Mouse (Mus musculus) heart, adult 2 months (tissue): ENCODE data around the gene Nsd2. TPM values are rescaled to one million over a fixed set of nuclear protein-coding genes. Genes with fewer than 3 reads are reported as not detected.
"Not testable (repeated sequence)": the region's sequence is repeated elsewhere in the genome, so short reads cannot be mapped to it uniquely, and the experiment has no call there.

Source experiments
- DNase-seq, 2 experiments: peaks; one replicate each; pipeline ENCODE4 v3.0.0; 2021
- H3K27ac ChIP-seq: fragments of 200-600 bp; 2 replicates; pipeline ENCODE4 v1.8.1; 2022
- H3K27me3 ChIP-seq: fragments of 200-500 bp; 2 replicates; pipeline ENCODE4 v1.6.1; 2012; ENCODE audit warnings: mild to moderate bottlenecking, low read length, inconsistent platforms, mixed read lengths; ENCODE audit not compliant: control insufficient read depth, insufficient read depth
- H3K36me3 ChIP-seq: fragments of 200-500 bp; 2 replicates; pipeline ENCODE4 v1.6.1; 2012; ENCODE audit warnings: low read length, inconsistent platforms; ENCODE audit not compliant: control insufficient read depth, insufficient read depth
- H3K4me1 ChIP-seq: fragments of 200-500 bp; 2 replicates; pipeline ENCODE4 v1.6.1; 2011; ENCODE audit warnings: low read length; ENCODE audit not compliant: control insufficient read depth, insufficient read depth
- H3K4me3 ChIP-seq: fragments of 200-600 bp; 2 replicates; pipeline ENCODE4 v1.8.1; 2022
- H3K79me2 ChIP-seq: fragments of 200-500 bp; replicated peaks from 2 replicates; pipeline ENCODE4 v1.6.1; 2012; ENCODE audit warnings: mild to moderate bottlenecking, inconsistent platforms, low read length, moderate library complexity, mixed read lengths; ENCODE audit not compliant: control insufficient read depth, insufficient read depth
- H3K9ac ChIP-seq: fragments of 200-500 bp; 2 replicates; pipeline ENCODE4 v1.6.1; 2012; ENCODE audit warnings: low read depth, mild to moderate bottlenecking, control low read depth, inconsistent platforms, low read length, mixed read lengths
- CTCF ChIP-seq: fragments of 200-600 bp; IDR thresholded peaks from 2 replicates; pipeline ENCODE4 v1.8.1; 2022; ENCODE audit warnings: antibody characterized with exemption, mild to moderate bottlenecking, moderate library complexity
- EP300 ChIP-seq: fragments of 200-500 bp; IDR thresholded peaks from 2 replicates; pipeline ENCODE4 v1.6.1; 2011; ENCODE audit warnings: low read depth, low read length, control low read depth; ENCODE audit not compliant: insufficient read depth
- POLR2A ChIP-seq: fragments of 200-500 bp; IDR thresholded peaks from 2 replicates; pipeline ENCODE4 v1.6.1; 2011; ENCODE audit warnings: mild to moderate bottlenecking, low read depth, low read length, control low read depth; ENCODE audit not compliant: insufficient read depth
- WGBS: fragments of 180-500 bp; shearing (Covaris S2); methylation state at CpG from one replicate; pipeline ENCODE4 v1.1.7; 2018; 5-methylcytosine and 5-hydroxymethylcytosine counted together
- intact Hi-C: fragments of 180-260 bp; cut with DNase I; formaldehyde crosslinking; loops from one replicate; pipeline ENCODE4 v1.15.1; 2025
- microRNA-seq, 2 experiments: library from miRNA; unstranded; fragments of <30 nt; microRNA quantifications; one replicate each; pipeline ENCODE4 v1.2.0; 2021
- polyA plus RNA-seq: library from polyadenylated mRNA; depleted of rRNA; stranded (reverse); fragments of >200 nt; gene quantifications from 2 replicates; pipeline ENCODE4 v1.2.3, GENCODE M21; 2012; rRNA removed
- total RNA-seq, 2 experiments: library from RNA; stranded (reverse); gene quantifications; 2 replicates each; pipeline ENCODE4 v1.2.3; 2021

The Nsd2 gene
- total and polyA plus RNA-seq, 3 experiments: 3.0 to 27.6 (median 25.8) TPM

- WGBS: 54% methylated on average over 7 of the region's 7 CpGs
- H3K9ac ChIP-seq: no peak overlapping the region
- no peak overlapping the region; the same call in 1 of the 2 replicates for H3K27ac ChIP-seq
- peaks cover 8% of the 10 kb centered on the region for H3K4me1 ChIP-seq
- DNase-seq: no peak
- H3K4me3 ChIP-seq: peak overlapping the region; percentile 97
- intact Hi-C loops: loop anchor here (5.0 kb wide), 4 partner anchors 118 to 303 kb away; partner anchors contain the start of genes Letm1, Tacc3 and Tmem129
- H3K27me3 ChIP-seq: no peaks in the 10 kb centered on the region
- peaks cover 5% of the 10 kb centered on the region for H3K36me3 ChIP-seq
- peaks cover 9% of the 10 kb centered on the region for H3K79me2 ChIP-seq
- TF ChIP-seq EP300 (no peak), POLR2A (no peak), CTCF (no peak)
These were observed 114.4 kb downstream of the Nsd2 start for GRCm38 (mm10) chr5:33934877-33935276.

DNA sequence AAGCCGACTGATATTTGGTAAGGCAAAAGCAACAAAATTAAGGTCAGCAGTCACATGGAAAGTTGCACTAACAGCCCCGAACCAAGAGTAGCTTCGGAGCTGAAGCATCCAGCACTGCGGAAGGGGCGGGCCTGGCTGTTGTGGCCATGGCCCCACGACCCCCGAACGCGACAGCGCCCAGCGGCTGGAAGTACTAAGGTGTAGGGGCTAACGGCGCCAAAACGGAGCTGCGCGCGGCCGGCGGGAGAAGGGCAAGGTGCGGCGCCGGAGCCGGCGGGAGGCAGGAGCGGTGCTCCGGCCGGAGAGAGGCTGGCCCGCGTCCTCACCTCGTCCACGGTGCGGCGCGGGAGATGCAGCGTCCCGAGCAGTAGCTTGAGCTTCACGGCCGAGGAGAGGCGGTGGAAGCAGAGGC, 115.2 kb downstream of the Nsd2 start:
- intact Hi-C loops: loop anchor here (5.0 kb wide), 4 partner anchors 118 to 303 kb away; partner anchors contain the start of genes Letm1, Tacc3 and Tmem129

GRCm38 (mm10) chr5:33936120-33936707, 115.7 kb downstream of the Nsd2 start, which contains the start of gene Nelfa:
Gene Nelfa (minus strand): TSS chr5:33936413.
- peak within 1 kb of the TSS; percentile 97 for H3K4me3 ChIP-seq
- peak; percentile 81 for TF ChIP-seq EP300
- TF ChIP-seq POLR2A: peak; percentile 95
- no peak; the same call in none of the 2 replicates for TF ChIP-seq CTCF
- H3K4me1 ChIP-seq: peaks cover 8% of the 10 kb centered on the region
- under 1% methylated on average over 61 of the region's 61 CpGs for WGBS
- no peaks in the 10 kb centered on the region for H3K27me3 ChIP-seq
- intact Hi-C loops: loop anchor here (5.0 kb wide), 4 partner anchors 119 to 304 kb away; partner anchors contain the start of genes Letm1, Tacc3 and Tmem129
- H3K9ac ChIP-seq: peak within 1 kb of the TSS; percentile 96
- DNase-seq: peak; percentile 98 to 99
- peak within 1 kb of the TSS; percentile 88 for H3K27ac ChIP-seq
- peaks cover 5% of the 10 kb centered on the region for H3K36me3 ChIP-seq
- H3K79me2 ChIP-seq: peaks cover 6% of the 10 kb centered on the region

More for the DNA sequence above, 115.2 kb downstream of the Nsd2 start:
- Histone ChIP-seq H3K36me3 (peaks cover 5% of the 10 kb centered on the region), H3K27ac (peak overlapping the region; percentile 88), H3K4me1 (peaks cover 8% of the 10 kb centered on the region), H3K9ac (peak overlapping the region; percentile 96), H3K79me2 (peaks cover 6% of the 10 kb centered on the region), H3K4me3 (peak overlapping the region; percentile 97), H3K27me3 (no peaks in the 10 kb centered on the region)
- 2% methylated on average over 39 of the region's 39 CpGs for WGBS
- no peak for DNase-seq
- TF ChIP-seq CTCF (peak; percentile 1; the same call in 1 of the 2 replicates), POLR2A (no peak), EP300 (no peak)

DNA sequence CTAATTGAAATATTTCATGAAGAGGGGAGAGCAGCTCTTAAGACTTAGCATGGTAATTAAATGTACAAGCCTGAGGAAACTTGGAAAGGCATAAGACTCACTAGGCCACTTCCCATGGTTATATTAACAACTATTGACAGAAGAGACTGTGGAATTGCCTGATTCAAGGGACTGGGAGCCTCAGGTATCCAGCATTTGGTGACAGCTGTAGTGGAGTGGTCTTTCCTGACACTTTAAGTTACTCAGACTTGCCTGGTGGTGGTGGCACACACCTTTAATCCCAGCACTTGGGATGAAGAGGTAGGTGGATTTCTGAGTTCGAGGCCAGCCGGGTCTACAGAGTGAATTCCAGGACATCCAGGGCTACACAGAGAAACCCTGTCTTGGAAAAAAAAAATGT, 116.7 kb downstream of the Nsd2 start:
- TF ChIP-seq CTCF (no peak), POLR2A (no peak), EP300 (no peak)
- Histone ChIP-seq H3K27me3 (no peaks in the 10 kb centered on the region), H3K4me1 (peaks cover 8% of the 10 kb centered on the region), H3K79me2 (peaks cover 6% of the 10 kb centered on the region), H3K9ac (no peak overlapping the region), H3K27ac (peak overlapping the region; percentile 88), H3K4me3 (peak overlapping the region; percentile 97), H3K36me3 (peaks cover 5% of the 10 kb centered on the region)
- WGBS: 95% methylated on average over 2 of the region's 2 CpGs
- no peak for DNase-seq
- intact Hi-C loops: loop anchor here (5.0 kb wide), 4 partner anchors 120 to 305 kb away; partner anchors contain the start of genes Letm1, Tacc3 and Tmem129

- H3K9ac ChIP-seq: no peak overlapping the region
- no peaks in the 10 kb centered on the region for H3K27me3 ChIP-seq
- H3K4me1 ChIP-seq: peaks cover 8% of the 10 kb centered on the region
- TF ChIP-seq POLR2A (0 out of 2 replicates have a peak, but pooled peaks have one; percentile 12), CTCF (no peak), EP300 (peak; percentile 46; the same call in 1 of the 2 replicates)
- peaks cover 5% of the 10 kb centered on the region for H3K36me3 ChIP-seq
- intact Hi-C loops: loop anchor here (5.0 kb wide), 4 partner anchors 121 to 306 kb away; partner anchors contain the start of genes Letm1, Tacc3 and Tmem129
- no peak overlapping the region for H3K4me3 ChIP-seq
- 58% methylated on average over 3 of the region's 3 CpGs for WGBS
- DNase-seq: peak; percentile 32 to 69
- H3K27ac ChIP-seq: peak overlapping the region; percentile 44
- peaks cover 4% of the 10 kb centered on the region for H3K79me2 ChIP-seq
These were observed 117.9 kb downstream of the Nsd2 start for GRCm38 (mm10) chr5:33938448-33938847.

DNA sequence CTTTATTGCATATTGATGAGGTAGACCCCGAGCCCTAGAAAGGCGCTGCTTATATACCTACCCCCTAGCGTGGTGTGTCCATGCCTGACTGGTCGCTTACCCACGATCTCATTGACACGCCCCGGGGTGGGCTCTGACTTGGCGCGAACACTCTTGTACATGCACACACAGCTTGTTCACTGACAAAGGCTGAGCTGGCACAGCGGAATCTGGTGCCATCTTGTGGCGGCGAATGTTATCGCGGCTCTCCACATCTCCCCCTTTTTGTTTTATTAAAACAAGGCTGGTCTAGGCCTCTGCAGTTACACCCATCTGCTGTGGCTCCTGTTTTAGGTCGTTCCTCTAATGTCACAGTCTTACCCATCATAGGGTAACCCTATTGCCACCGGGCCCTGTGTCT, 126.5 kb downstream of the Nsd2 start:
- WGBS: 78% methylated on average over 16 of the region's 16 CpGs
- intact Hi-C loops: not testable (repeated sequence)

More for the DNA sequence above, 126.5 kb downstream of the Nsd2 start:
- not testable (repeated sequence) for H3K4me1 ChIP-seq, H3K27me3 ChIP-seq, H3K9ac ChIP-seq, H3K27ac ChIP-seq, H3K79me2 ChIP-seq, DNase-seq, H3K36me3 ChIP-seq, H3K4me3 ChIP-seq
- peak; percentile 37 for TF ChIP-seq CTCF

Small RNA genes lying within 50 kb of the gene (microRNA-seq; reads per million reads assigned to microRNA genes)
- 0 to 1.1 reads per million in 2 experiments for gene Mir7024

Other genes starting within 250 kb of the Nsd2 start
- gene Fam53a, start 191.1 kb upstream of the Nsd2 start, total RNA-seq: 10 to 100 TPM; 26.1 to 26.9 TPM
- 19.7 and 22.8 TPM in 2 replicates for gene Fam53a, start 191.1 kb upstream of the Nsd2 start, polyA plus RNA-seq
- gene Gm9903, start 190.8 kb upstream of the Nsd2 start, total RNA-seq: 1 to 10 TPM; 1.0 to 1.1 TPM
- 2.1 and 2.5 TPM in 2 replicates for gene Gm9903, start 190.8 kb upstream of the Nsd2 start, polyA plus RNA-seq
- gene Slbp, start 168.2 kb upstream of the Nsd2 start, total RNA-seq: 10 to 100 TPM; 10.6 to 12.7 TPM
- 7.7 and 13.8 TPM in 2 replicates for gene Slbp, start 168.2 kb upstream of the Nsd2 start, polyA plus RNA-seq
- 1 to 10 TPM; 1.4 to 3.1 TPM for gene Tacc3, start 162.6 kb upstream of the Nsd2 start, total RNA-seq
- gene Tacc3, start 162.6 kb upstream of the Nsd2 start, polyA plus RNA-seq: 1.8 and 2.6 TPM in 2 replicates
- 10 to 100 TPM; 19.3 to 21.8 TPM for gene Tmem129, start 162.3 kb upstream of the Nsd2 start, total RNA-seq
- gene Tmem129, start 162.3 kb upstream of the Nsd2 start, polyA plus RNA-seq: 40.1 and 49.0 TPM in 2 replicates
- gene Fgfr3, start 99.1 kb upstream of the Nsd2 start, total RNA-seq: 10 to 100 TPM in 1 of 2 experiments, 1 to 10 TPM in 1; 8.6 to 10.1 TPM
- 15.1 and 15.4 TPM in 2 replicates for gene Fgfr3, start 99.1 kb upstream of the Nsd2 start, polyA plus RNA-seq
- 100 to 1,000 TPM; 140 to 148 TPM for gene Letm1, start 37.9 kb upstream of the Nsd2 start, total RNA-seq
- 60.2 and 82.8 TPM in 2 replicates for gene Letm1, start 37.9 kb upstream of the Nsd2 start, polyA plus RNA-seq
- 10 to 100 TPM; 10.3 to 10.4 TPM for gene Nelfa, start 115.7 kb downstream of the Nsd2 start, total RNA-seq
- gene Nelfa, start 115.7 kb downstream of the Nsd2 start, polyA plus RNA-seq: 15.8 and 18.4 TPM in 2 replicates
- 1 to 10 TPM; 2.2 to 2.6 TPM for gene Gm1673, start 162.7 kb downstream of the Nsd2 start, total RNA-seq
- 3.7 and 7.6 TPM in 2 replicates for gene Gm1673, start 162.7 kb downstream of the Nsd2 start, polyA plus RNA-seq
- gene Nat8l, start 175.3 kb downstream of the Nsd2 start, total RNA-seq: 1 to 10 TPM; 1.1 TPM
- 3.1 and 5.7 TPM in 2 replicates for gene Nat8l, start 175.3 kb downstream of the Nsd2 start, polyA plus RNA-seq